Mouse (Mus musculus): ENCODE results near the gene Gstcd.

Gene Gstcd

GRCm38 (mm10) chr3:133007250-133007649 is 84.6 kb downstream of the Gstcd start:
- DNase-seq (ENCODE audit: low spot score), result no peak

- DNase-seq (ENCODE audit: low spot score), result no peak
These were observed 95.5 kb downstream of the Gstcd start for GRCm38 (mm10) chr3:132996299-132996698.

- no peak for DNase-seq (ENCODE audit: low spot score)
These were observed 95.9 kb downstream of the Gstcd start for GRCm38 (mm10) chr3:132995904-132996267.

DNA sequence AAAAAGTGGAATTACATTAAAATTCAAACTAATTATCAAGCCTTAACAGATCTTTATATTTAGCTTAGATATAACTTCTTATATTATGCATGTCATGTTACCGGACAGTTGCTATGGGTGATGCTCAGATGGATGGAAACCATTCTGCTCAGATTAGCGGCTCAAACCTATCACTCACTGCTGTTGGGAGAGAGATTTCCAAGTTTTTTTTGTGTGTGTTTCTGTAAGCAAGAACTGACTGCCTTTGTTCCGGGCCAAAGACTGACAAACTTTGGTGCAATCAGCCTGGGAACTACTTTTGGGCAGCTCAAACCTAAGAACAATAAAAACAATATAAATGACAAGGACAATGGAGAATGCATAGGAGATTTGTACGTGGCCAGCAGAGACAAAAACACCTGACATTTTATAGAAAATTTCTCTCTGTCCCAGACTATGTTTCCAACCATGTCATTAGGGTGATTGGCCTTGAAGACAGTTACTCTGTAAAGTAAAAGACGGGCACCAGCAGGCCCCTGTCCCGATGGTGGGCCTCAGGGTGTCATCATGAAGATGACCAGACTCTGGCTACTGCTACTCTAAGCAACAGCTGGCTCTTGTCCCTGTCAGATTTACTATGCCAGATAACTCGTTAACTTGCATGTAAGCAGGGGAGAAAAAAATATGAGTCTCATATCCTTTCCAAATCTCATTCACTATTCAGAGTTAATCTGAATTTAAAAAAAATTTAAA is 96.5 kb downstream of the Gstcd start:
- DNase-seq (ENCODE audit: low spot score), result peak; percentile 58

DNA sequence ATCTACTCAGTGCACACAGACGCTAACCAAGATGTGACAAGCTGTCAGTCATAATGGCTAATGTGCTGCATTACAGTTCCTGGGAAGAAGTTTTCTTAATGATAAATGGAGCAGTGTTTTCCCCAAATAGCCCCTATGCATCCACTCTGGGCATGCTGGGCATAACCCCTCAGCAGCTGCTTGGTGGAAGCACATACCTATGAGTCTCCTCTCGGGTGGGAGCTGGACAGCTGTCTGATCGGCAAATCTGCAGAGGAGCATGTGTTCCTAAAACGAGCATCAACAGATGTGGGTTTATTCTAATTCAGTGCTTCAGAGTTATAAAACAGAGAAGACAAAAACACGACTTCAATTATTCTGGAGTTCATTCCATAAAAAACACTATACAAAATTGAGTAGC is 105.6 kb downstream of the Gstcd start:
- DNase-seq (ENCODE audit: low spot score), result no peak

- DNase-seq (ENCODE audit: low spot score), result peak; percentile 65
These were observed 107.9 kb downstream of the Gstcd start for GRCm38 (mm10) chr3:132983845-132984485.

GRCm38 (mm10) chr3:132981968-132982367 is 109.9 kb downstream of the Gstcd start:
- DNase-seq (ENCODE audit: low spot score), result no peak

GRCm38 (mm10) chr3:132979781-132980461 is 111.9 kb downstream of the Gstcd start:
- no peak for DNase-seq (ENCODE audit: low spot score)

DNA sequence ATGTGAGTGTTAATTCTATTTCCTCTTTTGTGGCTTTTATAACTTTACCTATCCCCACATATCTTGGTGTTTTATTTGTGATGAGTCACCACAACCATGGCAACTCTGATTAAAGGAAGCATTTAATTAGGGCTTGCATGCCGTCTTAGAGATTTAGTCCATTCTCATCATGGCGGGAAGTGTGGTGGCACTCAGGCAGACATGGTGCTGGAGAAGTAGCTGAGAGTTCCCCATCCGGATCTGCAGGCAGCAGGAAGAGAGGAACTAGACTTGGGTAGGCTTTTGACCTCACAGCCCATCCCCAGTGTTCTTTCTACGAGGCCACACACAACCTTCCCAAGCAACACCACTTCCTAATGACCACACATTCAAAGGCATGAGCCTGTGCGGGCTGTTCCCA is 125.6 kb downstream of the Gstcd start:
- no peak for DNase-seq (ENCODE audit: low spot score)

GRCm38 (mm10) chr3:132964715-132965507 is 126.9 kb downstream of the Gstcd start:
- no peak for DNase-seq (ENCODE audit: low spot score)

GRCm38 (mm10) chr3:132962631-132963361 is 129.0 kb downstream of the Gstcd start:
- no peak for DNase-seq (ENCODE audit: low spot score)

GRCm38 (mm10) chr3:132950529-132950880 is 141.3 kb downstream of the Gstcd start:
- no peak for DNase-seq (ENCODE audit: low spot score)

DNA sequence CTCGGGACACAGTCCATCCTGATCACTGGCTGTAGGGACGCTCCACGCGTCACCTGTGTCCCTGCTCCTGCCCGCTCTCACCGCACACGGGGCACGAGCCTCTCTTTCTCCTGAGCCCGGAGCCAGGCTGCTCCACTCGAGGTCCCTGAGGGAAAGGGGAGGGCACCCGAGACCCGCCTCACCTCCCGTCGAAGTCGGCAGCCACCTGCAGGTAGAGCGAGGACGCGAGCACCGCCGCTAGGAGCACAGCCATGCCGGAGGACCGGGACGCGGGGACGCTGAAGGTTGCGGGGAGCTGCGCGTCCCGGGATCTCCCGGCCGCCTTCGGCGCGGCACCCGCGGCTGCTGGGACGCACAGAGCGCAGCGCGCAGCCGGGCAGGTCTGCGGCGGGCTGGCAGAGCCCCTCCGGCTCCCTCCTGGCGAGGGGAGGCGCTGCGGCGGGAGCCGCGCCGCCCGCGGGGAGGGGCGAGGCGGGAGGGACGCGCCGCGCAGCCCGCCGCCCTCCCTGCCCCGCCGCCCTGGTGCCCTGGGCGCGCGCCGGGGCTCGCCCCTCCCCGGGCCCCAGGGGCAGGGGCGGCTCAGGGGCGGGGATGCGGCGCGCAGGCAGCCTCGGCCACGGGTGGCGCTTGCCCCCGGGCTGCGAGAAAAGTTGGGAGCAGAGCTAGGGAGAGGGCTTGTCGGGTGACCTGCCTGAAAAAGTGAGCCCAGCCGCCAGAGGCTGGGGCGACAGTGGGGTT is 141.9 kb downstream of the Gstcd start, which contains the start of gene Npnt:
Gene Npnt (minus strand): TSS at position 501 of the 738 bp plus-strand sequence.
- peak; percentile 44 for DNase-seq (ENCODE audit: low spot score)

GRCm38 (mm10) chr3:132949380-132949790 is 142.4 kb downstream of the Gstcd start:
- DNase-seq (ENCODE audit: low spot score), result peak; percentile 30

DNA sequence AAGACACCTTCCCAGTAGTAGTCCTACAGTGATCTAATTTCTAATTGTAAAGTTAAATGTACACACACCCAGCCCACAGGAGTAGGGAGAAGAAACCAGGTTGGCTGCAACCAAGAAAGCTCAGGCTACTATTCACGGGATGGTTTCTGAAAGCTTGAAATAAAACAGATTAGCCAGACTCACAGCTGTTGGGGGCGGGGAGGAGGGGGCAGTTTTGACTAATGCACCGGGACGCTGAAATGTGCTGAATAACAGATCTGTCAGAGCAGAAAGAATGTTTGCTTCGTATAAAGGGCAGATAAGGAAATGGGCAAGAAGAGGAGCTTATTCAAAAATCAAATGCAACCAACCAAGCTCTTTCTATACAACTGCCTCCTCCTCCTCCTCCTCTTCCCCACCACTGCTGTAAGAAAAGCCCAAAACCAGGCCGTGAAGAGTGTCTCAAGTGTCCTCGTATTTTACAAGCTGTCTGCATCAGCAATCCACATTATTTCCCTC is 143.5 kb downstream of the Gstcd start:
- DNase-seq (ENCODE audit: low spot score), result no peak

GRCm38 (mm10) chr3:132946086-132946485 is 145.7 kb downstream of the Gstcd start:
- no peak for DNase-seq (ENCODE audit: low spot score)

DNA sequence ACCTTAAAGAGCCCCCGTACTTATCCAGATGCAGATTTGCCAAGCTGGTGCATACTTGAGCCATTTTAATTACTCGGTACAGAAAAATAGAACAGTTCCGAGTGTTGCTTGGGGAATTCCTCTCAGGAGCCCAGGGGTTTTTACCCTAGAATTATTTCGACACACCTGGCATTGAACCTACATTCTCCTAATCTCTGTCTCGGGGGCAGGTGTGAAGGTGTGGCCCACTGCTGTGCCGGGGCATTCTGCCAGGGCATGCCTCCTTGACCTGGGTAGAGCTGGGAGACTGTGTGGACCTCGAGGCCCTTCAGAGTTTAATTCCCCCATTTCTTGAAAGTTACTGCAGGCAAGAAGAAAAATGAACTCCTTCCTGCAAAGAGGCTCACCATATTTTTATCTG is 146.2 kb downstream of the Gstcd start:
- peak; percentile 58 for DNase-seq (ENCODE audit: low spot score)

DNA sequence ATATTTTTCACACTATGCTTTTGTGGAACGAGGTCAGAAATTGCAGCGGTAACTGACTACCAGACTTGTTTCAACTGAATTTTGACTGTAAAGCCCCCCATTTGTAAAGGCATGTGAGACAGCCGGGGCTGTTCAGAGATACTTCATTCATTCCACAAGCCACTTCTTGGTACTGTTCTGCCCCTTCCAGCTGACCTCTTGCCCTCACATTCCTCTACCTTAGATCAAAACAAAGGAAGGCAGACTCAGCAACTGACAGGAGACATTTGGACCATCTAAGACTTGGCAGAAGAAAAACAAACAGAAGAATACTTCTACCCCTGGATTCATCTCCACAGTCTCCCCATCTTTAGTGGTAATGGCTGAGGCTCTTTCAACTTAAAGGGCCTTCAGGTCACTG is 147.2 kb downstream of the Gstcd start:
- no peak for DNase-seq (ENCODE audit: low spot score)

DNA sequence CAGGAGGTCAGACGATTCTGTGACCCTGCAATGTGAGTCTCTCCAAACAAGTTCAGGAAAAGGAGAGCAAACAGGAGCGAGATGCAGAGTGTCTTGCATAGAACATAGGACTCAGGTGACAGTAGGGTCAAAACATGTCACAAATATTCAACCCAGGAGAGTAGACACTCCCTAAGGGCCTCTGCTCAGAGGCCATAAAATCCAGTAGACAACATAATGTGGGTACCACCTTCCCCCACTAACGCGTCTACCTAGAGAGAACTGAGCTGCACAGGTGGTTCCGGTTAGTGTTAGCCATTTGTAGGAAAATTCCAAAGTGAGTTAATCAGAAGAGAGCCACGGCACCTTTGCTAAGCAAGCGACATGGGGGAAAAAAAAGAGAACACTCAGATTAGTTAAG is 147.6 kb downstream of the Gstcd start:
- no peak for DNase-seq (ENCODE audit: low spot score)

DNA sequence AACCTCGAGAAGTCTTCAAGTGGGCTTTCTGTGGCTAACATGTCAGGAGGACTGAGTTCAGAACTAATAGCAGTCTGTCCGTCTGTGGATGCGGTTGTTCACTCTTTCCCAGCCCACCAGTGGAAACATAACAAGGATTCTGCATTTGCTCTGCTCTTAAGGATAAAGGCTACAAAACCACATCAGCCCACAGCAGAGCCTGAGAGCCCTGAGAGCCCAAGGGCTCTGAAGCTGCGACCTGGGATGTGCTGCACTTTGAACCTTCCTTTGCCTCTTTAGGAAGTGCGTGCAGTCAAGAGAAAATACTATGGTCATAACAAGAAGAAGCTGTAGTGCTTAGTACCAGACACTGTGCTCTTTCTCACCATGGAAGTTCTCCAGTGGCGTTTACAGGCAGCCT is 149.1 kb downstream of the Gstcd start:
- no peak for DNase-seq (ENCODE audit: low spot score)

All from lung, postnatal 25 days (tissue).